Mouse (Mus musculus): ENCODE data around the gene Arl6ip4.

DNA sequence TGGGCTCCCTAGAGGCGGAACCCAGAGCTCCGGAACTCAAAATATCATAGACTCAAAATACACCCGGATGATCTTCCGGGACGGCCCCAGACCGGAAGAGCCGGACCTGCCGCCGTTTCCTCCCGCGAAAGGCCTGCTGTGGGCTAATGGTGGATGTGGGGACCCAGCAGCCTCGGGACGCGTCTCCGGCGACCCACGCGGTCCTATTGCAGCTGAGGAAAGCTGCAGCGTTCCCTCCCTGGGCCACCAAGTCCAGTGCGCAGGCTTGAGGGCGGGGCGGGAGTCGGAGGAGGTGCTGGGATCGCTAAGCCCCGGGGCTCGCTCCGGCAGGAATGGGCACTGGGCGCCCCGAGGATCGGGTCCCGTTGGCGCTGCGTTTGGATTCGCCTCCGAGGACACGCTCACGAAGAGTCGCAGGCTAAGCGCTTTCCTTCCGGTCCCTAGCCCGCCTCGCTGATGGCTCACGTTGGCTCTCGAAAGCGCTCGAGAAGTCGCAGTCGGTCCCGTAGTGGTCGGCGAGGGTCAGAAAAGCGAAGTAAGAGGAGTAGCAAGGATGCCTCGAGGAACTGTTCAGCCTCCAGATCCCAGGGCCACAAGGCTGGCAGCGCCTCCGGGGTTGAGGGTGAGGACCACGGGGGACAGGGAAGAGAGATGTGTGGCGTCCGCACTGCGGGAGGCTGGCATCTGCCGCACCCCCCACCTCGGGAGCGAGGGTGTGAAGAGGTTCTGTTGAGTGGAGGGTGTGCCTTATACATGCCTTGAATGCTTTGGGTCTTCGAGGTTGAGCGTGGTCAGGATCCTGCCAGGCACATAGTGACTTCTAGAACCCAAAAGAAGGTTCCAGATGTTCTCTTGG is at the start of gene Arl6ip4:
- TF ChIP-seq CTCF (IDR thresholded peaks at IDR 0.05 in 2 of 3, conservative IDR thresholded peaks at IDR 0.05 in 1 of 3; ENCODE audit: control insufficient read depth in 1 of 3, insufficient read depth in 1 of 3, low read depth in 2 of 3, low read length in 3 of 3, poor library complexity in 1 of 3, severe bottlenecking in 1 of 3) = no peak
- TF ChIP-seq MYB (IDR thresholded peaks at IDR 0.05; ENCODE audit: low read depth, low read length) = no peak
- TF ChIP-seq GABPA (IDR thresholded peaks at IDR 0.05; ENCODE audit: low read depth, low read length) = no peak
- TF ChIP-seq POLR2A (IDR thresholded peaks at IDR 0.05; ENCODE audit: control insufficient read depth in 1 of 2, insufficient read depth in 1 of 2, low read depth in 1 of 2, low read length in 2 of 2, poor library complexity in 1 of 2) = peak; percentile 58 to 84
- no peak for TF ChIP-seq GATA1 (IDR thresholded peaks at IDR 0.05; ENCODE audit: low read depth, low read length)
- TF ChIP-seq USF2 (IDR thresholded peaks at IDR 0.05; ENCODE audit: borderline replicate concordance in 1 of 2, insufficient read depth in 1 of 2, low read depth in 1 of 2, low read length in 2 of 2) = no peak
- no peak for TF ChIP-seq MEF2A (IDR thresholded peaks at IDR 0.05; ENCODE audit: extremely low read depth, insufficient replicate concordance, low read depth, low read length, poor library complexity, severe bottlenecking)
- TF ChIP-seq POLR2AphosphoS2 (IDR thresholded peaks at IDR 0.05; ENCODE audit: low read length) = peak; percentile 97
- peak; percentile 87 for TF ChIP-seq SIN3A (IDR thresholded peaks at IDR 0.05; ENCODE audit: low read length)
- peak; percentile 84 for TF ChIP-seq MXI1 (IDR thresholded peaks at IDR 0.05; ENCODE audit: low read depth, low read length)
- TF ChIP-seq TCF12 (IDR thresholded peaks at IDR 0.05; ENCODE audit: low read depth, low read length) = peak; percentile 62

Data from MEL (cell line).